8 mouse cellular contexts compared by ENCODE assay signal in the genomic region with DNA sequence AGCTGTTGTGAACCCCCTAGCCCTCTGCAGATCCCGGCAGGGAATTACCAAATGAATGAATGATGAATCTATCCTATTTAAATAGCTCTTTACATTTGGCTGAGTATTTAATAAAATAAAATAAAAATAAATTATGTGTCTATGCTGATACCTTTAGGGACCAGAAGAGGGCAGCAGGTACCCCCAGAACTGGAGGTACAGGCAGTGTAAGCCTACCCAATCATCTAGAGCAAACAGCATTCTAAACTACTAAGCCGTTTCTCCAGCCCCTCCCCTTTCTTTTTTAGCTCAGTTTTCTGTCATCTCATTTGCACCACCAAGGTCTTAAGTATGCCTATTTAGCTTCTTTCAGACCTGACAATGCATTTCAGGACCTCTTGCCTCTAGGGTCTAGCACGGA. TPM values are rescaled to one million over a fixed set of nuclear protein-coding genes. Genes with fewer than 3 reads are reported as not detected.
DNase-seq lines count a peak whose midpoint lies in the region; ATAC-seq and TF ChIP-seq lines count a peak whose summit lies in the region.
"Had no signal": no experiment of that assay in that cellular context is flagged by ENCODE, and none has a peak within 500 bp of the region (broad histone marks: within the 10 kb centered on the region; RNA-seq: fewer than 3 reads in every experiment).

No protein-coding gene starts in this region.

- H3K36me3 ChIP-seq in intestine, embryonic 16.5 days (ENCODE audit: control insufficient read depth, insufficient read depth, low read length) = no peaks in the 10 kb centered on the region
- no peaks in the 10 kb centered on the region for H3K36me3 ChIP-seq in intestine, embryonic 15.5 days
- H3K36me3 ChIP-seq in stomach, postnatal 0 days (ENCODE audit: control insufficient read depth, insufficient read depth, low read length) = no peaks in the 10 kb centered on the region

- no peak overlapping the region for H3K27ac ChIP-seq in intestine, embryonic 16.5 days (ENCODE audit: low read length)
- H3K27ac ChIP-seq in intestine, embryonic 15.5 days = no peak overlapping the region
- no peak overlapping the region for H3K27ac ChIP-seq in stomach, postnatal 0 days (replicated peaks)

- TF ChIP-seq CTCF in stomach, postnatal 0 days (IDR thresholded peaks at IDR 0.05; ENCODE audit: low read depth) = peak; percentile 74

- H3K27me3 ChIP-seq in intestine, embryonic 16.5 days (replicated peaks; ENCODE audit: control insufficient read depth, insufficient read depth, low read length) = no peaks in the 10 kb centered on the region
- H3K27me3 ChIP-seq in intestine, embryonic 15.5 days (replicated peaks) = no peaks in the 10 kb centered on the region
- no peaks in the 10 kb centered on the region for H3K27me3 ChIP-seq in stomach, postnatal 0 days (ENCODE audit: control insufficient read depth, insufficient read depth, low read length)
- H3K27me3 ChIP-seq: megakaryocyte, embryonic 14.5 days had no signal

- H3K4me1 ChIP-seq in intestine, embryonic 16.5 days (ENCODE audit: control insufficient read depth, insufficient read depth, low read length) = peaks cover 5% of the 10 kb centered on the region; the same call in 1 of the 2 replicates
- H3K4me1 ChIP-seq in intestine, embryonic 15.5 days (replicated peaks) = 0 out of 2 replicates have a peak, but pooled peaks cover 2% of the 10 kb centered on the region
- H3K4me1 ChIP-seq in stomach, postnatal 0 days (replicated peaks; ENCODE audit: control insufficient read depth, insufficient read depth) = no peaks in the 10 kb centered on the region

- no peaks in the 10 kb centered on the region for H3K9me3 ChIP-seq in intestine, embryonic 16.5 days (ENCODE audit: control insufficient read depth, low read length)
- H3K9me3 ChIP-seq in intestine, embryonic 15.5 days = no peaks in the 10 kb centered on the region
- no peaks in the 10 kb centered on the region for H3K9me3 ChIP-seq in stomach, postnatal 0 days (ENCODE audit: control insufficient read depth, low read length)
- H3K9me3 ChIP-seq: megakaryocyte, embryonic 14.5 days had no signal

- no peak overlapping the region for H3K4me3 ChIP-seq in intestine, embryonic 16.5 days (ENCODE audit: low read length)
- H3K4me3 ChIP-seq in intestine, embryonic 15.5 days (replicated peaks) = no peak overlapping the region
- H3K4me3 ChIP-seq in stomach, postnatal 0 days (ENCODE audit: low read depth, low read length) = no peak overlapping the region
- H3K4me3 ChIP-seq: megakaryocyte, embryonic 14.5 days had no signal

- DNase-seq in NIH3T3 (ENCODE audit: low read depth) = peak; percentile 81
- no peak for DNase-seq in stomach, postnatal 0 days (ENCODE audit: low spot score)
- no peak for DNase-seq in yolk sac, embryonic 10.5 days (ENCODE audit: low spot score)

- 0 out of 2 replicates have a peak, but pooled peaks have one; percentile 17 for ATAC-seq in intestine, embryonic 16.5 days
- ATAC-seq in intestine, embryonic 15.5 days = no peak
- peak; percentile 43 for ATAC-seq in CD4-positive, CD25-positive, alpha-beta regulatory T cell, adult 4 months
- ATAC-seq in hematopoietic stem cell, adult 5-6 weeks (replicated peaks in 1 of 2; ENCODE audit: insufficient read depth in 1 of 2, low FRiP score in 2 of 2, low TSS enrichment in 1 of 2, low read depth in 1 of 2, poor library complexity in 2 of 2, severe bottlenecking in 2 of 2) = peak; percentile 65 to 75
- ATAC-seq in stomach, postnatal 0 days (ENCODE audit: low FRiP score, low TSS enrichment) = no peak; the same call in 1 of the 2 replicates

- H3K9ac ChIP-seq in intestine, embryonic 16.5 days (ENCODE audit: low read depth, low read length) = no peak overlapping the region
- H3K9ac ChIP-seq in intestine, embryonic 15.5 days = no peak overlapping the region
- H3K9ac ChIP-seq in stomach, postnatal 0 days (ENCODE audit: low read length) = no peak overlapping the region

- 32% methylated on average over 3 of the region's 3 CpGs for WGBS in intestine, embryonic 16.5 days
- WGBS in intestine, embryonic 15.5 days = 37% methylated on average over 3 of the region's 3 CpGs
- WGBS in stomach, postnatal 0 days = 34% methylated on average over 3 of the region's 3 CpGs

- no peak for TF ChIP-seq EP300 in stomach, postnatal 0 days (optimal IDR thresholded peaks at IDR 0.05)

- H3K4me2 ChIP-seq in intestine, embryonic 16.5 days (ENCODE audit: low read depth, low read length) = no peak overlapping the region
- H3K4me2 ChIP-seq in intestine, embryonic 15.5 days (replicated peaks) = no peak overlapping the region
- no peak overlapping the region for H3K4me2 ChIP-seq in stomach, postnatal 0 days (replicated peaks; ENCODE audit: low read depth)

RNA-seq across cellular contexts. Expression of a gene that starts 4.9 kb away (rescaled TPM):
- polyA plus RNA-seq in intestine, embryonic 16.5 days (2015; fragmentation: Nextera tagmentation; extraction: Ambion mirVana) = 7.4 and 8.9 TPM in 2 replicates
- polyA plus RNA-seq in intestine, embryonic 15.5 days (2015; fragmentation: Nextera tagmentation; extraction: Ambion mirVana) = 10.0 and 12.4 TPM in 2 replicates
- polyA plus RNA-seq in CD4-positive, CD25-positive, alpha-beta regulatory T cell, adult 4 months (2017; shearing (Covaris generic)) = 10 to 100 TPM; 30.4 to 30.8 TPM
- total RNA-seq in hematopoietic stem cell, adult 5-6 weeks (2017) = 19.3 and 24.3 TPM in 2 replicates
- polyA plus RNA-seq in stomach, postnatal 0 days (2015; fragmentation: Nextera tagmentation; extraction: Ambion mirVana) = 9.4 and 10.6 TPM in 2 replicates

RNA-seq across cellular contexts. Expression of a gene that starts 9.7 kb away (rescaled TPM):
- 53.9 and 61.4 TPM in 2 replicates for polyA plus RNA-seq in intestine, embryonic 16.5 days (2015; fragmentation: Nextera tagmentation; extraction: Ambion mirVana)
- polyA plus RNA-seq in intestine, embryonic 15.5 days (2015; fragmentation: Nextera tagmentation; extraction: Ambion mirVana) = 48.7 and 53.7 TPM in 2 replicates
- 10 to 100 TPM; 43.9 to 68.3 TPM for polyA plus RNA-seq in CD4-positive, CD25-positive, alpha-beta regulatory T cell, adult 4 months (2017; shearing (Covaris generic))
- total RNA-seq in hematopoietic stem cell, adult 5-6 weeks (2017) = 51.1 and 55.5 TPM in 2 replicates
- polyA plus RNA-seq in stomach, postnatal 0 days (2015; fragmentation: Nextera tagmentation; extraction: Ambion mirVana) = 17.0 and 17.1 TPM in 2 replicates

Comparison
In these comparisons a context has a peak if more than half of its experiments do, and no peak if none do; other contexts are left out.
1. ATAC-seq: peak in intestine, embryonic 16.5 days (single experiment), CD4-positive, CD25-positive, alpha-beta regulatory T cell, adult 4 months (single experiment) and hematopoietic stem cell, adult 5-6 weeks (2 of 2); none in intestine, embryonic 15.5 days (single experiment) and stomach, postnatal 0 days (single experiment).